Mouse (Mus musculus): Measurements from ENCODE around the gene Catsperd. TPM values are rescaled to one million over a fixed set of nuclear protein-coding genes. Genes with fewer than 3 reads are reported as not detected.
A peak's percentile ranks its signal among the peaks of the same experiment; 100 is the strongest.

Catsperd gene
- total and polyA plus RNA-seq, 3 experiments, result 0.46 to 1.1 TPM; not detected in 1

DNA sequence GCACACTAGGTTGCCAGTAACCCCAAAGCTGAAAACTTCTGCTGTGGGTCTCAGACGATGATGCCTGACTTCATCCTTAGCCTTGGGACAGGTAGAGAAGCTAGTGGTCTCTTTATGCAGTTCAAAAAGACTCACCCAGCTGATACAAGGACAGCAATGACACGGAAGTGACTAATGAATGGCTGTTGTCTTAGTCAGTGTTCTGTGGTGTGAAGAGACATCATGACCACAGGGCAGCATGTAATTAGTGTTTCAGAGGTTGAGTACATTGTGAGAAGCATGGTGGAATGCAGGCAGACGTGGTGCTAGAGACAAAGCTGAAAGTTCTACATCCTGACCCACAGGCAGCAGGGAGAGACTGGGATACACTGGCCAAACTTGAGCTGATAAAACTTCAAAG is 39.6 kb downstream of the Catsperd start:
- no peak for DNase-seq (ENCODE audit: low read depth, low spot score)
- Histone ChIP-seq H3K79me2 (ENCODE audit: control insufficient read depth, insufficient read depth, low read length, poor library complexity) (peaks cover under 1% of the 10 kb centered on the region; the same call in 1 of the 2 replicates), H3K27me3 (ENCODE audit: control insufficient read depth in 1 of 2, insufficient read depth in 2 of 2, low read length in 2 of 2) (no peaks in the 10 kb centered on the region), H3K36me3 (ENCODE audit: control insufficient read depth in 1 of 2, insufficient read depth in 2 of 2, low read length in 2 of 2) (no peaks in the 10 kb centered on the region), H3K27ac (ENCODE audit: control insufficient read depth, low read depth, low read length) (no peak overlapping the region), H3K9me3 (replicated peaks; ENCODE audit: insufficient read depth, low read length) (no peaks in the 10 kb centered on the region), H3K4me1 (ENCODE audit: control insufficient read depth in 1 of 2, insufficient read depth in 2 of 2, low read length in 2 of 2) (peaks cover 0 to 6% of the 10 kb centered on the region in 2 experiments; a peak in 2 of 4 replicates), H3K4me3 (ENCODE audit: control insufficient read depth in 1 of 2, insufficient read depth in 1 of 2, low read depth in 2 of 2, low read length in 2 of 2) (no peak overlapping the region), H3K9ac (ENCODE audit: control insufficient read depth, low read depth, low read length, poor library complexity, severe bottlenecking) (no peak overlapping the region)
- no peak for TF ChIP-seq KAT2A (conservative IDR thresholded peaks at IDR 0.05; ENCODE audit: low read depth, low read length)
- TF ChIP-seq MXI1 (IDR thresholded peaks at IDR 0.05; ENCODE audit: low read depth, low read length), result no peak
- TF ChIP-seq RCOR1 (IDR thresholded peaks at IDR 0.05; ENCODE audit: low read depth, low read length), result no peak
- no peak for TF ChIP-seq HCFC1 (IDR thresholded peaks at IDR 0.05; ENCODE audit: low read depth, low read length)
- TF ChIP-seq CHD1 (IDR thresholded peaks at IDR 0.05; ENCODE audit: low read depth, low read length), result no peak
- TF ChIP-seq MYC (IDR thresholded peaks at IDR 0.05; ENCODE audit: low read depth, low read length), result no peak
- no peak for TF ChIP-seq POLR2A (IDR thresholded peaks at IDR 0.05; ENCODE audit: control insufficient read depth in 1 of 2, insufficient read depth in 1 of 2, low read depth in 1 of 2, low read length in 2 of 2, poor library complexity in 1 of 2)
- TF ChIP-seq POLR2AphosphoS2 (IDR thresholded peaks at IDR 0.05; ENCODE audit: low read length), result no peak
- no peak for TF ChIP-seq NRF1 (IDR thresholded peaks at IDR 0.05; ENCODE audit: insufficient read depth, low read depth, low read length, poor library complexity, severe bottlenecking)

DNA sequence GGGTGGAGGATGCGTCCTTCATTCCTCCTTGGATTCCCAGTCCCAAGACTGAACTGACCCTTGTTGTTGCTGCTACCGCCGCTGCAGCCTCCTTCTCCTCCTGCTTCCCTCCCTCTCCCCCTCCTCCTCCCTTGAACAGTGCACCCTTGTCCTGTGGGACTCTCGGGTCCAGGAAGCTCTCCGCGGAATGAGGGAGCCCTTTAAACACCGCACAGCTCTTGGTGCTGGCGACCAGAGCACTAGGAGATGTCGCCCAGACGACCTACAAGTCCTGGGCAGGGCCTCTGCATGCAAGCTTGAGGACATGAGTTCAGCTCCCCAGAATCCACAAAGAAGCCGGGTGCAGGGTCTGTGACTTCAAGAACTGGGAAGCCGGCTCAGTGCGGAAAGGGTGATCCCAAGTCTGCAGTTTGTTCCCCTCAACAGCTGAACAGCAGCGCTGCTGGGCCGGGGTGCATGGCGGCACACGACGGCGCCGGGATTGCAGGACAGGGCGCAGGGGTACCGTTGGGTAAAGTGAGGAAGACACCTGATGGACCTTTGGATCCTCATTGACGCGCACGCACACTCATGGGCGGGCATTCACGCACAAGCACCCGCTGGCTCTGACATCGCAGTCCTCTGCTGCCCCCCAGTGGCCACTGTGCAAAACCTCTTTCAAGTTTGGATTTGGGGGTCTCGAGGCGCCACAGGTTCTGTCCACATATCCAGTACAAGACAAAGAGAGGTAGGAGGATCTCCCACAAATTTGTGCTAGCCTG is 40.6 kb downstream of the Catsperd start:
- no peaks in the 10 kb centered on the region for H3K9me3 ChIP-seq (replicated peaks; ENCODE audit: insufficient read depth, low read length)
- TF ChIP-seq MYC (IDR thresholded peaks at IDR 0.05; ENCODE audit: low read depth, low read length) (no peak), POLR2A (IDR thresholded peaks at IDR 0.05; ENCODE audit: control insufficient read depth in 1 of 2, insufficient read depth in 1 of 2, low read depth in 1 of 2, low read length in 2 of 2, poor library complexity in 1 of 2) (no peak), SMC3 (IDR thresholded peaks at IDR 0.05; ENCODE audit: low read depth, low read length) (peak; percentile 71), KAT2A (conservative IDR thresholded peaks at IDR 0.05; ENCODE audit: low read depth, low read length) (no peak), NRF1 (IDR thresholded peaks at IDR 0.05; ENCODE audit: insufficient read depth, low read depth, low read length, poor library complexity, severe bottlenecking) (peak; percentile 46; the same call in 1 of the 2 replicates), ZC3H11A (IDR thresholded peaks at IDR 0.05; ENCODE audit: low read depth, low read length) (peak; percentile 65), CHD2 (IDR thresholded peaks at IDR 0.05; ENCODE audit: low read length) (no peak), SIN3A (IDR thresholded peaks at IDR 0.05; ENCODE audit: low read length) (peak; percentile 55; the same call in 1 of the 2 replicates), RAD21 (IDR thresholded peaks at IDR 0.05; ENCODE audit: low read depth, low read length) (peak; percentile 96), GABPA (IDR thresholded peaks at IDR 0.05; ENCODE audit: low read depth, low read length) (no peak), HCFC1 (IDR thresholded peaks at IDR 0.05; ENCODE audit: low read depth, low read length) (peak; percentile 34; the same call in 1 of the 2 replicates), CTCF (IDR thresholded peaks at IDR 0.05 in 2 of 3, conservative IDR thresholded peaks at IDR 0.05 in 1 of 3; ENCODE audit: control insufficient read depth in 1 of 3, insufficient read depth in 1 of 3, low read depth in 2 of 3, low read length in 3 of 3, poor library complexity in 1 of 3, severe bottlenecking in 1 of 3) (peak; percentile 73 to 97 (median 95))
- H3K36me3 ChIP-seq (ENCODE audit: control insufficient read depth in 1 of 2, insufficient read depth in 2 of 2, low read length in 2 of 2), result no peaks in the 10 kb centered on the region
- H3K4me3 ChIP-seq (ENCODE audit: control insufficient read depth in 1 of 2, insufficient read depth in 1 of 2, low read depth in 2 of 2, low read length in 2 of 2), result peak overlapping the region; percentile 20 to 30; a peak in 3 of 4 replicates
- no peaks in the 10 kb centered on the region for H3K27me3 ChIP-seq (ENCODE audit: control insufficient read depth in 1 of 2, insufficient read depth in 2 of 2, low read length in 2 of 2)
- peak overlapping the region; percentile 36 for H3K9ac ChIP-seq (ENCODE audit: control insufficient read depth, low read depth, low read length, poor library complexity, severe bottlenecking)
- no peak overlapping the region for H3K27ac ChIP-seq (ENCODE audit: control insufficient read depth, low read depth, low read length)
- H3K4me1 ChIP-seq (ENCODE audit: control insufficient read depth in 1 of 2, insufficient read depth in 2 of 2, low read length in 2 of 2), result peaks cover 0 to 7% of the 10 kb centered on the region in 2 experiments; a peak in 2 of 4 replicates
- DNase-seq (ENCODE audit: low read depth, low spot score), result peak; percentile 87
- H3K79me2 ChIP-seq (ENCODE audit: control insufficient read depth, insufficient read depth, low read length, poor library complexity), result peaks cover 7% of the 10 kb centered on the region

Measured in MEL (cell line).